Mouse (Mus musculus) ovary, adult 10 weeks (tissue): ENCODE data around the gene Stk36. TPM values are rescaled to one million over a fixed set of nuclear protein-coding genes. Genes with fewer than 3 reads are reported as not detected.

Experiments used
- polyA plus RNA-seq: library from polyadenylated mRNA; stranded (reverse); fragments of 350-450 nt; fragmentation: Illumina TruSeq; extraction: RNeasy Lipid Tissue Mini Kit (QIAGEN cat#74804); gene quantifications from one replicate; pipeline ENCODE4 v1.2.3, GENCODE M21; 2014

Gene Stk36
- polyA plus RNA-seq, result 4.6 TPM

DNA sequence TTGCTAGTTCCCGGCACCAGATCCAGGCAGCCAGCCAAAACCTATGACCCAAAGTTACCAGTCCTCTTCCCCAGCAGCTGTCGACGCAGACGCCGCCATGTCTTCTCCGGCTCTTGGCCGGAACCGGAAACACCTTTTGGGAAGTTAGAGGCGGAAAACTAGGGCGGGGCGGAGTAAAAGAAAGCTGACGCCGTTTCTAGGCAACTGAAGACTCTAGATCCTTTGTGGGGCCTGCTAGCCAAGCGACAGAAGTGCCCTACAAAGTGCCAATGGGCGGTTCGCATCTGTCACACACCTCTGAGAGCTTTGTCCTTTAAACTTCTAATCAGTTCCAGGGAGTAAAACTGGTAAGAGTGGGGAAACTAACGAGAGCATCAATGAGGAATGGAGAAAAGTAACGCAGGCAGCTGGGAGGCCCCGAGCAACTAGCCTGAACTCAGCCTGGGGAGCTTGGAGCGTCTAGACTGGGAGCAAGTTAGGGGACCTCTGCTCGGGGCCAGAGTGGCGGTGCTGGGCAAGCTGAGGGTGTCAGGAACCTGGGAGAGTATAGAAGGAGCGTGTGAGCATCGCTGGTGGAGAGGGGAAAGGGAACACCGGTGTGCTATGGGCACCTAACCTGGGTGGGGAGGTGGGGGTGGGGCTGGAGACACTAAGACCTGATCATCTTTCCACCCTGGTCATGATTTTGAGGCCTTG, at the start of gene Stk36, which contains the start of gene Rnf25:
Stk36 (plus strand) TSS at position 179 of the 696 bp plus-strand sequence.
Rnf25 (minus strand) TSS at position 131 of the 696 bp plus-strand sequence.

DNA sequence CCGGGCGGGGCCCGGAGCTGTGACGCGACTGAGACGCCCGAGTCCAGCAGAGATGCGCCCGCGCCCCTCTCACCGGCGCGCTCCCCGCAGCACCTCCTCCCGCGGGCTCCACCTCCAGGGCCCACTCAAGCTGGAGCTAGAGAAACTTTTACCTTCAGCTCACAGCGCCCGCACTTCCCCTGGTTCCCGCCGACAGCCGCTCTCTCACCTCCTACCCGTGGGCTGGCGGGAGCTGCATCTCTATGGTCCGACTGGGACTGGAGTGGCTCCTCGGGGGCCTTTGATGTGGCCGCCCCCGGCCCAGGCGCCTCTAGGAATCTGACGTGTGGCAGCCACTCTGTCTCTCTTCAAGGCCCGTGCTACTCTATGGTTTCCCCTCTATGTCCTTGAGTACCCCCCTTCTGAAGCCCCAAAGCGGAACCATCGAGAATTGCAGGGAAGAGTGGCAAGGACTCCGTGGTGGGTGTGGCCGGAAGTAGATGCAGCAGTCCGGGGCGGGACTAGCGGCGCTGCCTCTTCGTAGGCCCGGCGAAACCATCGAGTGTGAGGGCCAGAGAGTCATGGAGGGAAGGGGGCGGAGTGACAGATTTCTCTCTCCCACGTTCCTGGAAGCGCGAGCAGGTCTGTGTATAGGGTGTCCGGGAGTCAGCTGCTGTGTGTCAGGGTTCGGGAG, 13.3 kb upstream of the Stk36 start, which contains the start of the genes Zfp142 and Bcs1l:
Zfp142 (minus strand) TSS at position 474 of the 673 bp plus-strand sequence.
Bcs1l (plus strand) TSS at position 517 of the 673 bp plus-strand sequence.

GRCm38 (mm10) chr1:74661448-74662195, 60.4 kb downstream of the Stk36 start, which contains the start of gene Ttll4:
Gene Ttll4, plus strand, starts transcription at chr1:74661745.

Other genes with a start within 250 kb of the Stk36 start
- 0.66 TPM for gene Catip, start 239.3 kb upstream of the Stk36 start, polyA plus RNA-seq
- gene Slc11a1, start 226.2 kb upstream of the Stk36 start, polyA plus RNA-seq, result 1.0 TPM
- 19.9 TPM for gene Ctdsp1, start 209.9 kb upstream of the Stk36 start, polyA plus RNA-seq
- gene Vil1, start 192.1 kb upstream of the Stk36 start, polyA plus RNA-seq, result 0.83 TPM
- gene Cnot9, start 95.4 kb upstream of the Stk36 start, polyA plus RNA-seq, result 40.9 TPM
- not detected for gene Plcd4, start 58.6 kb upstream of the Stk36 start, polyA plus RNA-seq
- 46.6 TPM for gene Usp37, start 57.2 kb upstream of the Stk36 start, polyA plus RNA-seq
- gene Zfp142, start 13.2 kb upstream of the Stk36 start, polyA plus RNA-seq, result 7.6 TPM
- 4.4 TPM for gene Bcs1l, start 13.2 kb upstream of the Stk36 start, polyA plus RNA-seq
- gene Rnf25, start within 50 bp of the Stk36 start, polyA plus RNA-seq, result 14.6 TPM
- 39.3 TPM for gene Ttll4, start 60.3 kb downstream of the Stk36 start, polyA plus RNA-seq
- 2.5 TPM for gene Cyp27a1, start 112.1 kb downstream of the Stk36 start, polyA plus RNA-seq
- not detected for gene Prkag3, start 147.8 kb downstream of the Stk36 start, polyA plus RNA-seq
- 4.9 TPM for gene Wnt6, start 170.4 kb downstream of the Stk36 start, polyA plus RNA-seq
- not detected for gene Wnt10a, start 190.1 kb downstream of the Stk36 start, polyA plus RNA-seq